Comparison of ENCODE assay signal across 8 mouse cellular contexts in the genomic region with DNA sequence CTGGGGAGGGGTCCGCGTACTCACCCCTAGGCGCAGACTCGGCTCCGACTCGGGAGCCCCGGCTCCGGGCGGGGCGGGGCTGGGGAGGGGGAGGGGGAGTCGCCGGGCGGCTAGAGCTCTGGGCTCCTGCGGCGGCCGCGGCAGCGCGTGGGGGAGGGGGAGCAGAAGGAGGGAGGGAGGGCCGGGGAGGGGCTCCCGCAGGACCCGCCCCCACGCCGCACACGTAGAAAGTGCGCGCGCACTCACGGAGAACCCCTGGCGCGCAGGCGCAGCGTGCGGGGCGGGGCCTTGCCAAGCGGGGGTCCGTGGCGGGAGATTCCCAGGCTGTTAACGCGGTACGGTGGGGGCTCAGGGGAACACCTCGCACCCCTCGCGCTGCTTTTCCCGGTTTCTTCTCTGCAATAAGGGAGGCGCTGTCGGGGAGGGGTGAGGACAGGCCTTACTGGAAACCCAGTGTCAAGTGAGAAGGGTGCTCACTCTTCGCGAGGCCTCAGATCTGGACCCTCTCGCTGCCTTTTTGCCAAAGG. TPM values are rescaled to one million over a fixed set of nuclear protein-coding genes. Genes with fewer than 3 reads are reported as not detected.
DNase-seq lines count a peak whose midpoint lies in the region; ATAC-seq lines count a peak whose summit lies in the region.

A gene (plus strand): TSS at position 230 of the 527 bp plus-strand sequence.

- H3K4me3 ChIP-seq in hindbrain, embryonic 15.5 days, result peak within 1 kb of the TSS; percentile 84

- under 1% methylated on average over 39 of the region's 50 CpGs for WGBS in hindbrain, embryonic 15.5 days

- H3K36me3 ChIP-seq in hindbrain, embryonic 15.5 days, result no peaks in the 10 kb centered on the region

- H3K27me3 ChIP-seq in hindbrain, embryonic 15.5 days, result no peaks in the 10 kb centered on the region

- DNase-seq in R1 (ENCODE audit: low read depth, low spot score), result peak; percentile 88
- peak; percentile 95 to 98 for DNase-seq in cerebellum, postnatal 25 days
- peak; percentile 86 to 88 for DNase-seq in frontal cortex, postnatal 36 days (ENCODE audit: low spot score in 2 of 2)
- DNase-seq in left cerebral cortex, adult 11 months (ENCODE audit: low spot score), result peak; percentile 75
- peak; percentile 94 for DNase-seq in lung, postnatal 4 days
- peak; percentile 94 for DNase-seq in retina, postnatal 7 days (ENCODE audit: low read depth, low spot score)
- peak; percentile 90 for DNase-seq in urinary bladder, adult 2 months (ENCODE audit: low spot score)

- peak; percentile 88 for ATAC-seq in hindbrain, embryonic 15.5 days (ENCODE audit: low FRiP score, low read depth)

- peak within 1 kb of the TSS; percentile 88 for H3K9ac ChIP-seq in hindbrain, embryonic 15.5 days

- H3K27ac ChIP-seq in hindbrain, embryonic 15.5 days (replicated peaks), result peak within 1 kb of the TSS; percentile 93

- H3K4me2 ChIP-seq in hindbrain, embryonic 15.5 days, result peak within 1 kb of the TSS; percentile 77

- H3K9me3 ChIP-seq in hindbrain, embryonic 15.5 days, result no peaks in the 10 kb centered on the region

- peaks cover 30% of the 10 kb centered on the region for H3K4me1 ChIP-seq in hindbrain, embryonic 15.5 days (replicated peaks)

RNA-seq across cellular contexts. Expression of the gene that starts here (rescaled TPM):
- polyA plus RNA-seq in hindbrain, embryonic 15.5 days (2015; fragmentation: Nextera tagmentation; extraction: Ambion mirVana), result 120 and 129 TPM in 2 replicates
- polyA plus RNA-seq in urinary bladder, adult 2 months (2012; rRNA removed), result 100 and 106 TPM in 2 replicates

Comparison
In these comparisons a context has a peak if more than half of its experiments do, and no peak if none do; other contexts are left out.
1. Peak in every context shown above with its lines: DNase-seq, ATAC-seq, H3K4me3 ChIP-seq and H3K27ac ChIP-seq.